Mouse (Mus musculus): ENCODE data around the gene Gne. TPM values are rescaled to one million over a fixed set of nuclear protein-coding genes. Genes with fewer than 3 reads are reported as not detected.
A peak's percentile ranks its signal among the peaks of the same experiment; 100 is the strongest.

The Gne gene
- polyA plus RNA-seq, 1 experiment from 2014 or later, result 31.3 TPM

DNA sequence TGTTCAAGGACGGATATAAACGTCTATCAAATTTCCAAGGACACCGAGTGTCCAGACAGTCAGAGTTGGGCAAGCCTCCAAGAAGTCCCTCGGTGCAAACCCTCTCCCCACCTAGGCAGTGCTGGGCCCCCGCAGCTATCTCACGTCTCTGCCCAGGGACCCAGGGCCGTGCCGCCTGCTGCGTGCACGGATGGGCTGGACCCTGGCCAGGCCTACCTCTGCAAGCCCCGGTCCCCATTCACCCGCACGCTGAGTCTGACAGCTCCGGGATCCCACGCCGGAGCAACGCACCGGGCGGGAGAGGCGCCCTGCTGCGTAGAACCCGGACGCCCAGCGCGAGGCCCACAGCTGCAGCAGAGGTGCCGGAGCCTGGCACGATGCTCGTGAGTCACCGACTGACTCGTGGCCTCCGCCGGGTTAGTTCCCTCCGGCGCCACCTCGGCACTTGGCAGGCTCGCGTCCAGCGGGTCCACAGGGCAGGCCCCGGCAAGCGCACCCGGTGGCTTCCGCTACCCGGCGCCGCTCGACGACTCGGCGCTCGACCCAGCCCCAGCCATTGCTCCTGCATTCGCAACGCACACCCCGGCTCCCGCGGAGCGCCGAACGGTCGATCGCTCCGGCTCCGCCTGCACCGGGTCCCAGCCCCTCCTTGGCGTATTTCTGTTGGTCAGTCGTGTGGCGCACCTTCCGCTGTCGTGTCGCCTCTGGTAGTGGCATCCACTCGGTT lies 11.7 kb downstream of the Gne start:
- Histone ChIP-seq H3K4me3 (ENCODE audit: control insufficient read depth in 1 of 2, insufficient read depth in 1 of 2, low read depth in 1 of 2, low read length in 2 of 2) (peak overlapping the region; percentile 72 to 92), H3K27me3 (ENCODE audit: control insufficient read depth, insufficient read depth, low read length) (no peaks in the 10 kb centered on the region), H3K27ac (replicated peaks in 1 of 2; ENCODE audit: control insufficient read depth in 1 of 2, insufficient read depth in 1 of 2, low read depth in 2 of 2, low read length in 2 of 2) (peak overlapping the region; percentile 94 to 95), H3K4me1 (ENCODE audit: control insufficient read depth in 2 of 2, insufficient read depth in 2 of 2, low read length in 2 of 2) (peaks cover 7 to 35% of the 10 kb centered on the region in 2 experiments), H3K9ac (ENCODE audit: low read length) (peak overlapping the region; percentile 87), H3K36me3 (ENCODE audit: control insufficient read depth, insufficient read depth, low read length) (no peaks in the 10 kb centered on the region), H3K4me2 (ENCODE audit: low read length) (peak overlapping the region; percentile 86), H3K9me3 (ENCODE audit: control insufficient read depth, low read length) (no peaks in the 10 kb centered on the region)
- peak; percentile 94 for ATAC-seq (ENCODE audit: insufficient number of reproducible peaks, insufficient read depth, low FRiP score, low read depth)
- WGBS, result under 1% methylated on average over 60 of the region's 70 CpGs

DNA sequence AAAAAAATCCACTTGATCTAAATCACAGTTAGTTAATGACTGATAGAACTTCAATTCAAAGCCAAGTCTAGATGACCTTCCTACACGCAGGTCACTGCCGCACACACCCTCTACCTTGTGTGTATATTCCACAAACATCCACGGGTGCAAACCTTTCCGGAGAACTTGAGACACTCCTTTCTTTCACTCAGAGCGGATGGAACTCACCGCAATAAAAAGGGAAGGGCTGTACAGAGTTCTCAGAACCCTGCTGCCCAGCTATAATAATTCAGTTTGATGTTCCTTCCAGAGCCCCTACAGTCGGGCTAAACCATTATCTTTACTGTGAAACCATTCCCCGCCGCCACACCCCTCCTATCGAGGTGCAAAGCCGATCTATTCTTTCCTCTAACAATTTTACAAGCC lies 12.2 kb downstream of the Gne start:
- no peaks in the 10 kb centered on the region for H3K27me3 ChIP-seq (ENCODE audit: control insufficient read depth, insufficient read depth, low read length)
- peaks cover 9 to 39% of the 10 kb centered on the region in 2 experiments for H3K4me1 ChIP-seq (ENCODE audit: control insufficient read depth in 2 of 2, insufficient read depth in 2 of 2, low read length in 2 of 2)
- no peak; the same call in 1 of the 2 replicates for ATAC-seq (ENCODE audit: insufficient number of reproducible peaks, insufficient read depth, low FRiP score, low read depth)
- peak overlapping the region; percentile 86 for H3K4me2 ChIP-seq (ENCODE audit: low read length)
- no peaks in the 10 kb centered on the region for H3K9me3 ChIP-seq (ENCODE audit: control insufficient read depth, low read length)
- 3% methylated on average over 11 of the region's 11 CpGs for WGBS
- H3K27ac ChIP-seq (replicated peaks in 1 of 2; ENCODE audit: control insufficient read depth in 1 of 2, insufficient read depth in 1 of 2, low read depth in 2 of 2, low read length in 2 of 2), result peak overlapping the region; percentile 94 to 95
- H3K36me3 ChIP-seq (ENCODE audit: control insufficient read depth, insufficient read depth, low read length), result no peaks in the 10 kb centered on the region
- peak overlapping the region; percentile 72 to 92 for H3K4me3 ChIP-seq (ENCODE audit: control insufficient read depth in 1 of 2, insufficient read depth in 1 of 2, low read depth in 1 of 2, low read length in 2 of 2)
- peak overlapping the region; percentile 87 for H3K9ac ChIP-seq (ENCODE audit: low read length)

DNA sequence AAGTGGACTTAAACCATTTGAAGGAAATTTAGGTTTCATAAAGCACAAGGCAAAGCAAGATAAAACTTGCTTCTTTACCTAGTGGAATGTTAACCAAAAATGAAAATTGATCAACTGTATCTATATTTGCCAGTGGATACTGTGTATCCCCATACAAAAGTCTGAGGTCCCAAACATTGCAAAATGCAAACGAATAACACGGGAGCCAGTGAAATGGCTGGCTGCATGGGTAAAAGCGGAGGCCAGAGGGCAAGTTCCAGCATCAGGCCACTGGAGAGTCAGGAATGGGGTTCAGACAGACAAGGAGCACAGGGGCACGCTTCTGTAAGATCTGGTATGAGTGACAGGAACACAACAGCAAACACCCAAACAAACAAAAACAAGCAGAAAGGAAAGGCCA lies 13.3 kb downstream of the Gne start:
- Histone ChIP-seq H3K9me3 (ENCODE audit: control insufficient read depth, low read length) (no peaks in the 10 kb centered on the region), H3K4me3 (ENCODE audit: control insufficient read depth in 1 of 2, insufficient read depth in 1 of 2, low read depth in 1 of 2, low read length in 2 of 2) (peak overlapping the region; percentile 72 to 92; a peak in 2 of 4 replicates), H3K36me3 (ENCODE audit: control insufficient read depth, insufficient read depth, low read length) (peaks cover 7% of the 10 kb centered on the region; the same call in 1 of the 2 replicates), H3K4me1 (ENCODE audit: control insufficient read depth in 2 of 2, insufficient read depth in 2 of 2, low read length in 2 of 2) (peaks cover 10 to 39% of the 10 kb centered on the region in 2 experiments), H3K27ac (replicated peaks in 1 of 2; ENCODE audit: control insufficient read depth in 1 of 2, insufficient read depth in 1 of 2, low read depth in 2 of 2, low read length in 2 of 2) (peak overlapping the region in 1 of 2 experiments; percentile 95; a peak in 2 of 4 replicates), H3K27me3 (ENCODE audit: control insufficient read depth, insufficient read depth, low read length) (no peaks in the 10 kb centered on the region), H3K4me2 (ENCODE audit: low read length) (peak overlapping the region; percentile 86), H3K9ac (ENCODE audit: low read length) (peak overlapping the region; percentile 87)
- no peak for ATAC-seq (ENCODE audit: insufficient number of reproducible peaks, insufficient read depth, low FRiP score, low read depth)
- 71% methylated on average over 4 of the region's 4 CpGs for WGBS

DNA sequence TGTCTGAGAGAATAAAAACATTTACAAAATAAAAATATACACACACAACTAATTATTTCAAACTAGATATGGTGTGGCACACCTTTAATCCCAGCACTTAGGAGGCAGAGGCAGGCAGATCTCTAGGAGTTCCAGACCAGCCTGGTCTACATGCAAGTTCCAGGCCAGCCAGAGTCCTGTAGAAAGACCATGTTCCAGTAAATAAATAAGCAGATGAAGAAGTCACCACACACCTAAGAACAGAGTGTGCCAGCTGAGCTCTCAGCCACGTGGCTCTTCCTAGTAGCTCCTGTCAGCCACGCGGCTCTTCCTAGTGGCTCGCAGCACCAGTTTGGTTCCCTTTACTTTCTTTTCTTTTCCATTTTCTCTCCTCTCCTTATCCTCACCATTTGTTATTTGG lies 14.6 kb downstream of the Gne start:
- Histone ChIP-seq H3K9me3 (ENCODE audit: control insufficient read depth, low read length) (no peaks in the 10 kb centered on the region), H3K4me2 (ENCODE audit: low read length) (peak overlapping the region; percentile 55), H3K36me3 (ENCODE audit: control insufficient read depth, insufficient read depth, low read length) (peaks cover 7% of the 10 kb centered on the region; the same call in 1 of the 2 replicates), H3K9ac (ENCODE audit: low read length) (no peak overlapping the region), H3K27ac (replicated peaks in 1 of 2; ENCODE audit: control insufficient read depth in 1 of 2, insufficient read depth in 1 of 2, low read depth in 2 of 2, low read length in 2 of 2) (peak overlapping the region in 1 of 2 experiments; percentile 80; a peak in 2 of 4 replicates), H3K4me1 (ENCODE audit: control insufficient read depth in 2 of 2, insufficient read depth in 2 of 2, low read length in 2 of 2) (peaks cover 10 to 43% of the 10 kb centered on the region in 2 experiments), H3K4me3 (ENCODE audit: control insufficient read depth in 1 of 2, insufficient read depth in 1 of 2, low read depth in 1 of 2, low read length in 2 of 2) (no peak overlapping the region), H3K27me3 (ENCODE audit: control insufficient read depth, insufficient read depth, low read length) (no peaks in the 10 kb centered on the region)
- no peak for ATAC-seq (ENCODE audit: insufficient number of reproducible peaks, insufficient read depth, low FRiP score, low read depth)
- WGBS, result 97% methylated on average over 4 of the region's 4 CpGs

DNA sequence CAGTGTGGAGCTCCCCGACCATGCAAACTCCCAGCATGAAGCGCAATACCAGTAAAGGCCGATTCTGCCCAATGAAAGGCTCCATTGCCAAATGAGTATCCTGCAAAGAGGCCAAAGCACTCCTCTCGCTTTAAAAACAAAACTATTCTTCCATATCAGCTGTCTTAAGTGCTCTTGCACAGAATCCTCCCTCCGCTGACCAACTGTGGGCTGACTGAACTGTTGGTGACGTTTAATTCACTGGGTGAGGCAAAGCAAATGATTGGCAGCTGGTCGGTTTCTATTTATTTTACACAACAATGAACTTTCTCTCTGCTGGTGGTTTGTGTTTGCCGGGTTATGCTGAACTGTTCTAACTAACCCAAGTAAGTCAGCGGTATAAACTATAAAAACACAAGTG lies 15.2 kb downstream of the Gne start:
- ATAC-seq (ENCODE audit: insufficient number of reproducible peaks, insufficient read depth, low FRiP score, low read depth), result no peak
- H3K4me1 ChIP-seq (ENCODE audit: control insufficient read depth in 2 of 2, insufficient read depth in 2 of 2, low read length in 2 of 2), result peaks cover 10 to 43% of the 10 kb centered on the region in 2 experiments
- peaks cover 7% of the 10 kb centered on the region; the same call in 1 of the 2 replicates for H3K36me3 ChIP-seq (ENCODE audit: control insufficient read depth, insufficient read depth, low read length)
- peak overlapping the region; percentile 55 for H3K4me2 ChIP-seq (ENCODE audit: low read length)
- H3K27ac ChIP-seq (replicated peaks in 1 of 2; ENCODE audit: control insufficient read depth in 1 of 2, insufficient read depth in 1 of 2, low read depth in 2 of 2, low read length in 2 of 2), result peak overlapping the region; percentile 34 to 80
- H3K9me3 ChIP-seq (ENCODE audit: control insufficient read depth, low read length), result no peaks in the 10 kb centered on the region
- no peaks in the 10 kb centered on the region for H3K27me3 ChIP-seq (ENCODE audit: control insufficient read depth, insufficient read depth, low read length)
- WGBS, result 26% methylated on average over 9 of the region's 9 CpGs
- peak overlapping the region; percentile 51; the same call in 1 of the 2 replicates for H3K9ac ChIP-seq (ENCODE audit: low read length)
- H3K4me3 ChIP-seq (ENCODE audit: control insufficient read depth in 1 of 2, insufficient read depth in 1 of 2, low read depth in 1 of 2, low read length in 2 of 2), result 0 out of 4 replicates have a peak overlapping the region, but pooled peaks have one; percentile 3 to 5

DNA sequence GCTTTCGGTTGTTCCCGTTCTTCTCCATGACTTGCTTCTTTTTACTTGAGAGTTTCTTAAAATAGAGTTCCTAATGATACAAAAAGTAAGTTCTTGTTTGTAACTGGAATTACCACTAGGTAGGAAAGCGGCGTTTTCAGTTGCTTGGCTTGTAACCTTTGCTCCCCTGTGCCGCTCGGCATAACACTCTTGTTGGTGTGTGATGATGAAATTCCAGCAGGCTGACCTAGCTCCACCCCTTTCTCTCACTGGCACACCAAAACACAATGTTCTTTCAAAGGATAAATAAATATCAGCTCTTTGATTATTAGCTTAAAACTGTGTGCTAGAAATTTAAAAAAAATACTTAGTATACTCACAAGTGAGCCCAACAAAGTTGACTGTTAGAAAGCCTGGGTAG lies 17.1 kb downstream of the Gne start:
- peaks cover 17% of the 10 kb centered on the region for H3K36me3 ChIP-seq (ENCODE audit: control insufficient read depth, insufficient read depth, low read length)
- no peak overlapping the region for H3K4me2 ChIP-seq (ENCODE audit: low read length)
- ATAC-seq (ENCODE audit: insufficient number of reproducible peaks, insufficient read depth, low FRiP score, low read depth), result no peak
- H3K4me3 ChIP-seq (ENCODE audit: control insufficient read depth in 1 of 2, insufficient read depth in 1 of 2, low read depth in 1 of 2, low read length in 2 of 2), result no peak overlapping the region
- H3K9me3 ChIP-seq (ENCODE audit: control insufficient read depth, low read length), result no peaks in the 10 kb centered on the region
- no peak overlapping the region for H3K9ac ChIP-seq (ENCODE audit: low read length)
- no peaks in the 10 kb centered on the region for H3K27me3 ChIP-seq (ENCODE audit: control insufficient read depth, insufficient read depth, low read length)
- H3K4me1 ChIP-seq (ENCODE audit: control insufficient read depth in 2 of 2, insufficient read depth in 2 of 2, low read length in 2 of 2), result peaks cover 10 to 38% of the 10 kb centered on the region in 2 experiments
- no peak overlapping the region for H3K27ac ChIP-seq (replicated peaks in 1 of 2; ENCODE audit: control insufficient read depth in 1 of 2, insufficient read depth in 1 of 2, low read depth in 2 of 2, low read length in 2 of 2)
- 69% methylated on average over 6 of the region's 6 CpGs for WGBS

DNA sequence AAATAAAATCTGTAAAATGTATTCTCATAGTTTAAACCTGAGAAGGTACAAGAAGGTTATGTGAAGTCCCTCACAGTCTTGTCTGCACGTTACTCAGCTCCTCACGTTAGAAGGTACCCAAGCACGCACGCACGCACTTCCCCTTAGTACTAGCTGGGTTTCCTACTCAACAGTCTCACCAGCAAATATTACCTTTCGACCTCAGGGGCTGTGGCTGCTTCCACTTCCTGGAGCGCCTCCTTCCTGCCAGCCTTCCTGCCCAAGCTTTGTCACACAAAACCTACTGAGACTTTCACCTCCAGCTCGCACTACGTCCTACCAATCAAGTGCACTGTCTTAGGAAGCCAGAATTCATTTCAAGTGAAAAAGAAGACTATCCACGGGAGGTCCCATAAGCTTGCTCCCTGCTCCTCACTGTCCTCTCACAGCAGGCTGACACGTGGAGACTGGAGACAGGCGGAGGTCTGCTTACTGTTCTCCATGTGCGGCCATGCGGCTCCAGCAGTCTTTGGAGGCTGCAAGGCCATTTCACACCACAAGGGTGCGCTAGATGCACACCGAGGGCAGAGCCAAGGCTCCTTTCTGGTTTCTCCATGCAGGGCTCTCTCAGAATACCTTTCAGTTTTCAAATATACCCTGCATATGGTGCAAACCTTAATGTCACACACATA lies 18.5 kb downstream of the Gne start:
- H3K27me3 ChIP-seq (ENCODE audit: control insufficient read depth, insufficient read depth, low read length), result no peaks in the 10 kb centered on the region
- no peaks in the 10 kb centered on the region for H3K9me3 ChIP-seq (ENCODE audit: control insufficient read depth, low read length)
- no peak overlapping the region for H3K4me3 ChIP-seq (ENCODE audit: control insufficient read depth in 1 of 2, insufficient read depth in 1 of 2, low read depth in 1 of 2, low read length in 2 of 2)
- H3K4me2 ChIP-seq (ENCODE audit: low read length), result peak overlapping the region; percentile 35
- peak; percentile 51; the same call in 1 of the 2 replicates for ATAC-seq (ENCODE audit: insufficient number of reproducible peaks, insufficient read depth, low FRiP score, low read depth)
- no peak overlapping the region for H3K27ac ChIP-seq (replicated peaks in 1 of 2; ENCODE audit: control insufficient read depth in 1 of 2, insufficient read depth in 1 of 2, low read depth in 2 of 2, low read length in 2 of 2)
- WGBS, result 33% methylated on average over 16 of the region's 16 CpGs
- H3K9ac ChIP-seq (ENCODE audit: low read length), result no peak overlapping the region
- peaks cover 17% of the 10 kb centered on the region for H3K36me3 ChIP-seq (ENCODE audit: control insufficient read depth, insufficient read depth, low read length)
- H3K4me1 ChIP-seq (ENCODE audit: control insufficient read depth in 2 of 2, insufficient read depth in 2 of 2, low read length in 2 of 2), result peaks cover 8 to 31% of the 10 kb centered on the region in 2 experiments
